Mouse (Mus musculus): ENCODE data around the gene Ap3m1. TPM values are rescaled to one million over a fixed set of nuclear protein-coding genes. Genes with fewer than 3 reads are reported as not detected.

The Ap3m1 gene
- polyA plus RNA-seq, 1 experiment from 2014 or later: 110 TPM

- Histone ChIP-seq H3K9me3 (no peaks in the 10 kb centered on the region), H3K27ac (no peak overlapping the region), H3K4me3 (no peak overlapping the region), H3K36me3 (no peaks in the 10 kb centered on the region), H3K27me3 (ENCODE audit: insufficient read depth, poor library complexity, severe bottlenecking) (no peaks in the 10 kb centered on the region), H3K4me1 (replicated peaks) (no peaks in the 10 kb centered on the region)
- WGBS: 88% methylated on average over 5 of the region's 5 CpGs
- no peak for DNase-seq (ENCODE audit: low spot score)
These were observed 10.6 kb upstream of the Ap3m1 start for GRCm38 (mm10) chr14:21062766-21063513.

- H3K4me3 ChIP-seq: no peak overlapping the region
- no peaks in the 10 kb centered on the region for H3K27me3 ChIP-seq (ENCODE audit: insufficient read depth, poor library complexity, severe bottlenecking)
- H3K27ac ChIP-seq: no peak overlapping the region
- H3K36me3 ChIP-seq: peaks cover 9% of the 10 kb centered on the region; the same call in 1 of the 2 replicates
- H3K9me3 ChIP-seq: no peaks in the 10 kb centered on the region
- WGBS: 94% methylated on average over 2 of the region's 2 CpGs
- no peak for DNase-seq (ENCODE audit: low spot score)
- no peaks in the 10 kb centered on the region for H3K4me1 ChIP-seq (replicated peaks)
These were observed 6.7 kb upstream of the Ap3m1 start for GRCm38 (mm10) chr14:21058972-21059371.

GRCm38 (mm10) chr14:21053586-21053985, 1.3 kb upstream of the Ap3m1 start:
- Histone ChIP-seq H3K4me1 (replicated peaks) (peaks cover 19% of the 10 kb centered on the region), H3K27me3 (ENCODE audit: insufficient read depth, poor library complexity, severe bottlenecking) (no peaks in the 10 kb centered on the region), H3K4me3 (peak overlapping the region; percentile 93), H3K9me3 (no peaks in the 10 kb centered on the region), H3K36me3 (peaks cover 9% of the 10 kb centered on the region; the same call in 1 of the 2 replicates), H3K27ac (no peak overlapping the region)
- 52% methylated on average over 7 of the region's 7 CpGs for WGBS
- no peak for DNase-seq (ENCODE audit: low spot score)

GRCm38 (mm10) chr14:21053151-21053550, 843 bp upstream of the Ap3m1 start:
- H3K27ac ChIP-seq: peak overlapping the region; percentile 99
- no peaks in the 10 kb centered on the region for H3K9me3 ChIP-seq
- WGBS: 14% methylated on average over 8 of the region's 8 CpGs
- H3K36me3 ChIP-seq: peaks cover 9% of the 10 kb centered on the region; the same call in 1 of the 2 replicates
- peaks cover 19% of the 10 kb centered on the region for H3K4me1 ChIP-seq (replicated peaks)
- no peak for DNase-seq (ENCODE audit: low spot score)
- H3K4me3 ChIP-seq: peak overlapping the region; percentile 93
- no peaks in the 10 kb centered on the region for H3K27me3 ChIP-seq (ENCODE audit: insufficient read depth, poor library complexity, severe bottlenecking)

- Histone ChIP-seq H3K27me3 (ENCODE audit: insufficient read depth, poor library complexity, severe bottlenecking) (no peaks in the 10 kb centered on the region), H3K4me1 (replicated peaks) (peaks cover 19% of the 10 kb centered on the region), H3K9me3 (no peaks in the 10 kb centered on the region), H3K36me3 (peaks cover 9% of the 10 kb centered on the region; the same call in 1 of the 2 replicates), H3K27ac (peak overlapping the region; percentile 99), H3K4me3 (peak overlapping the region; percentile 93)
- WGBS: 0% methylated on average over 25 of the region's 25 CpGs
- peak; percentile 85 for DNase-seq (ENCODE audit: low spot score)
These were observed 448 bp upstream of the Ap3m1 start for GRCm38 (mm10) chr14:21052781-21053130.

- Histone ChIP-seq H3K4me3 (peak overlapping the region; percentile 93), H3K9me3 (no peaks in the 10 kb centered on the region), H3K27ac (peak overlapping the region; percentile 99), H3K4me1 (replicated peaks) (peaks cover 19% of the 10 kb centered on the region), H3K27me3 (ENCODE audit: insufficient read depth, poor library complexity, severe bottlenecking) (no peaks in the 10 kb centered on the region), H3K36me3 (peaks cover 9% of the 10 kb centered on the region; the same call in 1 of the 2 replicates)
- 10% methylated on average over 28 of the region's 28 CpGs for WGBS
- no peak for DNase-seq (ENCODE audit: low spot score)
These were observed 762 bp downstream of the Ap3m1 start for GRCm38 (mm10) chr14:21051380-21052111.

GRCm38 (mm10) chr14:21050734-21051133, 1.6 kb downstream of the Ap3m1 start:
- peak; percentile 31 for DNase-seq (ENCODE audit: low spot score)
- 80% methylated on average over 3 of the region's 3 CpGs for WGBS
- Histone ChIP-seq H3K4me3 (peak overlapping the region; percentile 93), H3K27ac (no peak overlapping the region), H3K9me3 (no peaks in the 10 kb centered on the region), H3K27me3 (ENCODE audit: insufficient read depth, poor library complexity, severe bottlenecking) (no peaks in the 10 kb centered on the region), H3K36me3 (peaks cover 10% of the 10 kb centered on the region; the same call in 1 of the 2 replicates), H3K4me1 (replicated peaks) (peaks cover 19% of the 10 kb centered on the region)

- Histone ChIP-seq H3K9me3 (no peaks in the 10 kb centered on the region), H3K27ac (no peak overlapping the region), H3K4me3 (no peak overlapping the region), H3K36me3 (peaks cover 8% of the 10 kb centered on the region), H3K4me1 (replicated peaks) (peaks cover 19% of the 10 kb centered on the region), H3K27me3 (ENCODE audit: insufficient read depth, poor library complexity, severe bottlenecking) (no peaks in the 10 kb centered on the region)
- peak; percentile 30 for DNase-seq (ENCODE audit: low spot score)
These were observed 3.4 kb downstream of the Ap3m1 start for GRCm38 (mm10) chr14:21048879-21049278.

GRCm38 (mm10) chr14:21047840-21048239, 4.5 kb downstream of the Ap3m1 start:
- Histone ChIP-seq H3K4me3 (no peak overlapping the region), H3K9me3 (no peaks in the 10 kb centered on the region), H3K27me3 (ENCODE audit: insufficient read depth, poor library complexity, severe bottlenecking) (no peaks in the 10 kb centered on the region), H3K36me3 (peaks cover 12% of the 10 kb centered on the region), H3K27ac (no peak overlapping the region), H3K4me1 (replicated peaks) (0 out of 2 replicates have a peak, but pooled peaks cover 10% of the 10 kb centered on the region)
- 94% methylated on average over 2 of the region's 2 CpGs for WGBS
- DNase-seq (ENCODE audit: low spot score): no peak

- Histone ChIP-seq H3K4me3 (no peak overlapping the region), H3K4me1 (replicated peaks) (no peaks in the 10 kb centered on the region), H3K27me3 (ENCODE audit: insufficient read depth, poor library complexity, severe bottlenecking) (no peaks in the 10 kb centered on the region), H3K9me3 (no peaks in the 10 kb centered on the region), H3K27ac (no peak overlapping the region), H3K36me3 (peaks cover 68% of the 10 kb centered on the region)
- no peak for DNase-seq (ENCODE audit: low spot score)
- 94% methylated on average over 4 of the region's 4 CpGs for WGBS
These were observed 12.7 kb downstream of the Ap3m1 start for GRCm38 (mm10) chr14:21039623-21040022.

GRCm38 (mm10) chr14:21039077-21039476, 13.2 kb downstream of the Ap3m1 start:
- WGBS: 94% methylated on average over 12 of the region's 12 CpGs

GRCm38 (mm10) chr14:21034791-21035190, 17.5 kb downstream of the Ap3m1 start:
- Histone ChIP-seq H3K27ac (no peak overlapping the region), H3K9me3 (no peaks in the 10 kb centered on the region), H3K36me3 (peaks cover 92% of the 10 kb centered on the region), H3K4me1 (replicated peaks) (peaks cover 8% of the 10 kb centered on the region; the same call in 1 of the 2 replicates), H3K4me3 (no peak overlapping the region), H3K27me3 (ENCODE audit: insufficient read depth, poor library complexity, severe bottlenecking) (no peaks in the 10 kb centered on the region)
- WGBS: 94% methylated on average over 3 of the region's 3 CpGs
- no peak for DNase-seq (ENCODE audit: low spot score)

More at GRCm38 (mm10) chr14:21039077-21039476, 13.2 kb downstream of the Ap3m1 start:
- DNase-seq (ENCODE audit: low spot score): no peak
- Histone ChIP-seq H3K9me3 (no peaks in the 10 kb centered on the region), H3K36me3 (peaks cover 70% of the 10 kb centered on the region), H3K4me1 (replicated peaks) (no peaks in the 10 kb centered on the region), H3K27me3 (ENCODE audit: insufficient read depth, poor library complexity, severe bottlenecking) (no peaks in the 10 kb centered on the region), H3K4me3 (no peak overlapping the region), H3K27ac (no peak overlapping the region)

GRCm38 (mm10) chr14:21034271-21034670, 18.0 kb downstream of the Ap3m1 start:
- Histone ChIP-seq H3K27me3 (ENCODE audit: insufficient read depth, poor library complexity, severe bottlenecking) (no peaks in the 10 kb centered on the region), H3K9me3 (no peaks in the 10 kb centered on the region), H3K27ac (no peak overlapping the region), H3K4me1 (replicated peaks) (peaks cover 8% of the 10 kb centered on the region; the same call in 1 of the 2 replicates), H3K36me3 (peaks cover 92% of the 10 kb centered on the region), H3K4me3 (no peak overlapping the region)
- no peak for DNase-seq (ENCODE audit: low spot score)
- 93% methylated on average over 4 of the region's 4 CpGs for WGBS

All from hindbrain, embryonic 10.5 days (tissue).